Mouse (Mus musculus): ENCODE measurements around the gene Duoxa1. TPM values are rescaled to one million over a fixed set of nuclear protein-coding genes. Genes with fewer than 3 reads are reported as not detected.
A peak's percentile ranks its signal among the peaks of the same experiment; 100 is the strongest.
"Not testable (repeated sequence)": the region's sequence is repeated elsewhere in the genome, so short reads cannot be mapped to it uniquely, and the experiment has no call there.

The Duoxa1 gene
- total RNA-seq, 2 experiments from 2014 or later, result not detected

DNA sequence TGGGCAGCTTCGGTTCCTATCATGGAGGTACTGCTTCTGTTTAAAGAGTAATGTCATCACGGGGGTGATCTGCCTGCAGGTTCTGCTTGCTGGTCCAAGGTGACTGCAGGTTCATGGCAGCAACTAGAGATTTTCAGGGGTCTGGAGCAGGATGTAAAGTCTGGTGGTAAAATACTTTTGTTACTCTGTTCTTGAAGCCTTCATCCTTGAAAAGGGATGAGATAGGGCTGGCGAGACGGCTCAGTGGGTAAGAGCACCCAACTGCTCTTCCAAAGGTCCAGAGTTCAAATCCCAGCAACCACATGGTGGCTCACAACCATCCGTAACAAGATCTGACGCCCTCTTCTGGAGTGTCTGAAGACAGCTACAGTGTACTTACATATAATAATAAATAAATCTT lies 16.8 kb upstream of the Duoxa1 start:
- not testable (repeated sequence) for DNase-seq

DNA sequence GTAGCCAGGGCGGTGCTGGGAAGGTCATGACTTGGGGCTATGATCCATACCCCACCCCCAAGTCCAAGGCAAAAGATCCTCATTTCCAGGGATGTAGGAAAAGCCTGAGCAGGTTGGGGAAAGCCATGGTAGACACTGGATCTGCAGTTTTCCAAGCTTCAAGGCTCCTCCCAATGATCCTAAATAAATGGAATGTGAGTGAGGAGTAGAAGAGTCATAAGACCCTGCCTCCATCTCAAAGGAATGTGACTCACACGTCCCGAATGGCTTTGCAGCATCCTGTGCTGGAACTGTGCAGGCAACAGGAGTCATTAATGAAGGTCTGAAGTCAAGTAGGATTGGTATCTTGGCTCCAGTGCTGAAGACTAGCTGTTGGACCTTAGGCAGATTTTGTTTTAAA lies 14.5 kb upstream of the Duoxa1 start:
- no peak for DNase-seq

DNA sequence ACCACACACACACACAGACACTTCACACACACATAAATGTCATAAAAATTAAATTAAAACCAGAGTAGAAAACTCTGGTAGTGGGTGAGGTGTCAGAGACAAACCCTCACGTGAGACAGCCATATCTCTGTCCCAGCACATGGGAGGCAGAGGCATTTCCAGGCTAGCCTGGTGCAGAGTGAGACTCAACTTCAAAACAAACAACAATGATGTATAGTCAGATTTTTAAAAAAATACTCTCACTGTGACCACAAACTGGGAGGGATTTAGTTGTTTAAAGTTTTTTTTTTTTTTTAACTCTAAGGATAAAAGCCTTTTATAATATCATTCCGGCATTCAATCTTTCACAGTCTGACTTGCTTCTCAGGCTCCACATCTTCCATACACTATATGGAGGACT lies 11.8 kb upstream of the Duoxa1 start:
- no peak for DNase-seq

DNA sequence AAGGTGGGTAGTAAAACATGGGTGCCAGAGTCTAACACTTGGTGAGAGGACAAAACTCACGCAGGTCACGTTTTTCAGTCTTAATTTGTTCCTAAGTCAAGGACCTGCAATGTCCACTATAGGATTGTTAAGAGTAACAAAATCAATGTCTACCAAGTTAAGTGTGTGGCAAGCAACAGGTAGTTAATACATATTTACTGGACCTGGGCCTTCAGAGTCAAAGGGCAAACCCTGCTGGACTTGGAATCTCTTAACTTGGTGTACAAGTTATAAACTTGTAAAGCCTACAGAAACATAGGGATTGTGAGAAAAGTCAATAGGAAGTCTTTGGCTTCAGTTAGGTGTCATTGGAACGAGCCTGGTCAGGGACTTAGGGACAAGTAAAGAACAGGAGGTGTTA lies 11.1 kb upstream of the Duoxa1 start:
- DNase-seq, result no peak

GRCm38 (mm10) chr2:122323960-122324359 lies 10.4 kb upstream of the Duoxa1 start:
- DNase-seq, result no peak

DNA sequence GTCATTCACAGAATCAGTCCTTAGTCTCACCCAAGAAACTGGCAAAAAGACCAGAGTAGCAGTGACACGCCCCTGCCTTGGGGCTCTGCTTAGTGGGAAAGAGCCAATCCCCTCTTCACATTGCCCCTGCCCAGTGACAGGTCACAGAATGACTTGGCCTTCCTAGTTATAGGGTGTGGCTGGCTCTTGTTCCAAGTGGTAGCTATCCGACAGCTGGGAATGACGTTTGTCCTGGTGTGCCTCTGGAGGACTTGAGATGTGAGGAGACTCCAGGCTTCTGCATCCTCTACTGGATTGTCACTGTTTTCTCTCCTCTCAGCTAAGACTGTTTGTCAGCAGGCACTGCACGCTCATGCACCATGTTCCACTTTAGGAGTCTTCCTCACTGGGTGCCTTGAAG lies 3.9 kb upstream of the Duoxa1 start:
- no peak for DNase-seq

GRCm38 (mm10) chr2:122315372-122315771 lies 1.8 kb upstream of the Duoxa1 start, which contains the start of gene Duox1:
Duox1 (plus strand) TSS chr2:122315672.
- DNase-seq, result no peak

- peak; percentile 48 to 64 for DNase-seq
Observed at GRCm38 (mm10) chr2:122312722-122313417, 660 bp downstream of the Duoxa1 start.

- no peak for DNase-seq
Observed at GRCm38 (mm10) chr2:122311561-122311960, 2.0 kb downstream of the Duoxa1 start.

- DNase-seq, result no peak
Observed at GRCm38 (mm10) chr2:122309647-122310046, 3.9 kb downstream of the Duoxa1 start.

DNA sequence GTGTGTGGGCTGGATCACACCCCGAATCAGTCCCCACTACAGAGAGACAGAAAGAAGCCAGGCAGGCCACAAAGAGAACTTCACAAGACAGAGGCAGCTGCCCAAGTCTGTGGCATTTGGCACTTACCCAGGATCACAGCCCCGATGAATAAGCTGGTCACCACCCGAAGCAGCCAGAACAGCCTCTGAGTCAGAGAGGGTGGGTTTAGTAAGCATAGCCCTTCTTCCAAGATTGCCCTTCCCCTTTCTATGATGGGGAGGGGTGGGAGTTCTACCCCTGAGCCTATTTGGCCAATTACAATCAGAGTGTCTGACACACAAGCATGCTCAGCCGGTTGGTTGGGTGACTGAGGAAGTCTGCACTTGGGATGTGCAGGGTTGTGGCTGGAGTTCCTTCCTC lies 7.3 kb downstream of the Duoxa1 start:
- DNase-seq, result peak; percentile 73 to 76

- no peak for DNase-seq
Observed at GRCm38 (mm10) chr2:122305097-122305892, 8.2 kb downstream of the Duoxa1 start.

DNA sequence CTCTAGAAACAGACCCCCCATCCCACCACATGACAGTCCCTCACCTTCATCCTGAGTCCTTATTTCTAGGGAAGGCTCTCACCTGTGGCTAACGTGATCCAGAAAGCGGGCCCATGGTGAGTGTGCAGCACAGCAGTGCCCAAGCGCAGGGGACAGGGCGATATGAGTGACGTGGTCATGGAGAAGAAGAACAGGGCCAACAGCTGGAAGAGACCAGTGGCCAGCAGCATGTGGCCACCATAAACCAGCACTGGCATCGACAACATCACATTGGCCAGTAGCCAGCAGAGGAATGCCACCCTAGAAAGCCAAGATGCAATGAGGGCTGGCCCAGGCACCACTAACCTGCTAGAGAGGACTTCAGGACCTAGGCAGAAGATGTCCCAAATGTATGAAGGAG lies 9.0 kb downstream of the Duoxa1 start:
- DNase-seq, result no peak

DNA sequence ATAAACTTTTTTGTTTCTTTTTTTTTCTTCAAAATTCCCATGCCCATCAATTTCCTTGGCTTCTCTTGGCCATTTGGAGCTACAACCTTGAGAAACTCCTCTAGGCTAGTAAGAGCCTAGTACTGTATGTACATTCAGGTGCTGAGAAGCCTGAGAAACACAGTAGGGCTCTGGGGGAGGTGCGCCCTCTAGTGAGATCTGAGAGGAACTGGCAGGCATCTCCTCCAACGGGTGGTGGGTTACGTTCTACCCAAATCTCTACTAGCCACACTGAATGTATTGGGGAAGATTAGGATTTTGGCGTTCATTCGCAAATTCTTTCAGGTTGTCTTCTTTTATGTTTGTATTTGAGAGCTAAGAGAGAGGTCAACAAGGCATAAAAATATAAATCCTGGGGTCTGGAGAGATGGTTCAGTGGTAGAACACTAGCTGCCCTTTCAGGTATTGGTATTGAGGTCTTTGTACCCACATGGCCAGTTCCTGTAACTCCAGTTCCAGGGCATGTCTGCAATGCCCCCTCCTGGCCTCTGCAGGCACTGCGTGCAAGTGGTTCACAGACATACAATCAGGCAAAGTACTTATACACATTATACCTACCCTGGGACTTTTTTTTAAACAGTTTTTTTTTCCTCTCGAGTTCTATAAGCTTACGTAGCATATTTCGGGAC lies 10.8 kb downstream of the Duoxa1 start:
- DNase-seq, result peak; percentile 57 to 68

GRCm38 (mm10) chr2:122301921-122302573 lies 11.5 kb downstream of the Duoxa1 start:
- DNase-seq, result no peak

- peak; percentile 63 for DNase-seq
Observed at GRCm38 (mm10) chr2:122301081-122301920, 12.2 kb downstream of the Duoxa1 start.

DNA sequence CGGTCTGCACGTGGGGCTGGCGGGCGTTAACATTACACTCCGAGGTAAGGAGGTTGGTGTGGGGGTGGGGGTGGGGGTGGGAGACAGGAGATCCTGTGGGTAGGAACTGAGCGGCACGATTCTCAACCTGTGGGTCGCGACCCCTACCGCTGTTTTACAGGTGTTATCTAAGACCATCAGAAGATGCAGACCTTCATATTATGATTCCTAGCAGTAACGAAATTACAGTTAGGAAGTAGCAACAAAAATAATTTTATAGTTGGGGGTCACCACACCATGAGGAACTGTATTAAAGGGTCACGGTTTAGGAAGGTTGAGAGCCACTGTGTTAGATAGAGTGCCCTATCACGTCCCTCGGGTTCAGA lies 12.9 kb downstream of the Duoxa1 start:
- no peak for DNase-seq

DNA sequence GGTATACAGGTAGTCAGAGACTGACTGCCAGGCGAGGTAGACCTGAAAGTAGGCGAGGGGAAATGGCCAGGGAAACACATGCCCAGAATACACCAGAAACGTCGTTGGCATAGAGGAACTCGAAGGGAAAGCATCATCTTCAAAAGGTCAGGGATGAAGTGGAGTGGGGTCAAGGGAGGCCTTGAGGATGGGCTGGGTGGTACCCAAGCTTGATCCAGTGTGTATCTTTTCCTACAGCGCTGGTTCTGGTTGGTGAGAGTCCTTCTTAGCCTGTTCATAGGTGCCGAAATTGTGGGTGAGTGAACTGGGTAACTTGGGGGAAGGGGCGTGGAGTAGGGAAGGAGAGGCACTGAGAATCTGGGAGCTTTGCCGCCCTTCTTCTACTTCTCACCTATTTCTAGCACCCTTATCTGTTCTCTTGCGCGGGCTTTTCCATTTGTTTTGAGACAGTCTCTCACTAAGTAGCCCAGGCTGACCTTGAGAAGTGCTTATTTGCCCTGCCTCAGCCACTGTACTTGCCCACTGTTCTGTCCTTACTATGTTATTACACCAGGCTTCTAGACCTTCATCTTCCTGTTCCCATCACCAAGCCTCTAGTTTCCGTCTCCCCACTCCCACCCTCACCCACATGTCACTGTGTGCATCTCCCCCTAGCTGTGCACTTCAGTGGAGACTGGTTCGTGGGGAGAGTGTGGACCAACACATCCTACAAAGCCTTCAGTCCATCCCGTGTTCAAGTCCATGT lies 13.4 kb downstream of the Duoxa1 start:
- DNase-seq, result no peak

- DNase-seq, result peak; percentile 15 to 30
Observed at GRCm38 (mm10) chr2:122298596-122299490, 14.7 kb downstream of the Duoxa1 start, which contains the start of gene Duoxa2. Duoxa2 (plus strand) TSS chr2:122298900.

- DNase-seq, result no peak
Observed at GRCm38 (mm10) chr2:122298096-122298499, 15.4 kb downstream of the Duoxa1 start, which contains the start of gene Duox2. Duox2 (minus strand) TSS chr2:122298449.

Measured in adrenal gland, postnatal 36 days (tissue).